Mouse (Mus musculus): ENCODE measurements at regions not wholly inside any gene's neighbourhood (a gene's known extent, or its start where the extent isn't known, plus 50 kb on each side); places are given as distances from the start of the nearest gene placed in this dataset.
A peak's percentile ranks its signal among the peaks of the same experiment; 100 is the strongest.

- Histone ChIP-seq H3K79me2 (replicated peaks; ENCODE audit: control insufficient read depth, extremely low read depth, insufficient read depth, poor library complexity, severe bottlenecking) (no peaks in the 10 kb centered on the region), H3K27ac (ENCODE audit: insufficient read depth, low read depth) (peak overlapping the region; percentile 97), H3K4me3 (replicated peaks in 1 of 3; ENCODE audit: low read depth in 2 of 3, low read length in 2 of 3, poor library complexity in 1 of 3) (peak overlapping the region in 1 of 3 experiments; percentile 29), H3K4me1 (ENCODE audit: control insufficient read depth in 1 of 2, insufficient read depth in 2 of 2) (peaks cover 56 to 90% of the 10 kb centered on the region in 2 experiments), H3K9me3 (replicated peaks; ENCODE audit: low read length) (no peaks in the 10 kb centered on the region), H3K9ac (ENCODE audit: insufficient read depth, low read depth) (no peak overlapping the region), H3K27me3 (replicated peaks) (no peaks in the 10 kb centered on the region), H3K4me2 (ENCODE audit: insufficient read depth, low read depth, poor library complexity, severe bottlenecking) (peak overlapping the region; percentile 33), H3K36me3 (replicated peaks in 1 of 2; ENCODE audit: control insufficient read depth in 1 of 2, insufficient read depth in 1 of 2, low read length in 1 of 2) (peaks cover 0 to 2% of the 10 kb centered on the region in 2 experiments)
- in situ Hi-C loops (cut with MboI; ENCODE audit: low pct_ligation_motif_present, low pct_unique_long_range_greater_than_20kb, low sequenced_read_pairs) = no loop called here
- DNase-seq (ENCODE audit: extremely low read depth) = peak; percentile 91
- dilution Hi-C loops (cut with MboI; ENCODE audit: extremely low pct_ligation_motif_present, extremely low pct_unique_long_range_greater_than_20kb, low sequenced_read_pairs) = no loop called here
- TF ChIP-seq NELFE (IDR thresholded peaks at IDR 0.05; ENCODE audit: low read depth, low read length) (no peak), ZNF384 (IDR thresholded peaks at IDR 0.05; ENCODE audit: low read depth, low read length) (no peak; the same call in 1 of the 2 replicates), POLR2AphosphoS2 (IDR thresholded peaks at IDR 0.05; ENCODE audit: low read depth, low read length) (no peak), E2F4 (IDR thresholded peaks at IDR 0.05; ENCODE audit: insufficient replicate concordance, low read depth, low read length) (no peak), MAFK (IDR thresholded peaks at IDR 0.05; ENCODE audit: insufficient replicate concordance, low read length) (peak; percentile 74), RCOR1 (conservative IDR thresholded peaks at IDR 0.05; ENCODE audit: low read depth, low read length) (peak; percentile 87), TCF12 (IDR thresholded peaks at IDR 0.05; ENCODE audit: low read depth, low read length) (peak; percentile 91), JUN (IDR thresholded peaks at IDR 0.05; ENCODE audit: insufficient read depth, low read depth, low read length) (no peak; the same call in 1 of the 2 replicates), ZKSCAN1 (IDR thresholded peaks at IDR 0.05; ENCODE audit: borderline replicate concordance, low read depth, low read length) (no peak), MAX (IDR thresholded peaks at IDR 0.05; ENCODE audit: low read length) (no peak), UBTF (IDR thresholded peaks at IDR 0.05; ENCODE audit: low read depth, low read length) (peak; percentile 71; the same call in 1 of the 2 replicates), ZC3H11A (IDR thresholded peaks at IDR 0.05; ENCODE audit: low read depth, low read length) (no peak), SMC3 (IDR thresholded peaks at IDR 0.05; ENCODE audit: low read depth, low read length) (no peak; the same call in 1 of the 2 replicates), PAX5 (IDR thresholded peaks at IDR 0.05; ENCODE audit: low read length) (no peak), CTCF (conservative IDR thresholded peaks at IDR 0.05 in 1 of 2, IDR thresholded peaks at IDR 0.05 in 1 of 2; ENCODE audit: low read depth in 2 of 2, low read length in 2 of 2) (no peak), GABPA (IDR thresholded peaks at IDR 0.05; ENCODE audit: insufficient replicate concordance, low read depth, low read length) (no peak), EP300 (IDR thresholded peaks at IDR 0.05; ENCODE audit: low read length) (peak; percentile 84), KAT2A (IDR thresholded peaks at IDR 0.05; ENCODE audit: insufficient replicate concordance, low read length) (no peak), MEF2A (IDR thresholded peaks at IDR 0.05; ENCODE audit: borderline replicate concordance, low read depth, low read length) (peak; percentile 92; the same call in 1 of the 2 replicates), ELF1 (IDR thresholded peaks at IDR 0.05; ENCODE audit: low read depth, low read length) (peak; percentile 11; the same call in 1 of the 2 replicates), USF1 (IDR thresholded peaks at IDR 0.05; ENCODE audit: low read depth, low read length) (no peak), JUND (conservative IDR thresholded peaks at IDR 0.05; ENCODE audit: low read depth, low read length) (peak; percentile 69), NRF1 (IDR thresholded peaks at IDR 0.05; ENCODE audit: low read depth, low read length) (no peak), IRF4 (IDR thresholded peaks at IDR 0.05; ENCODE audit: low read depth, low read length) (peak; percentile 85; the same call in 1 of the 2 replicates), ETS1 (conservative IDR thresholded peaks at IDR 0.05; ENCODE audit: low read depth, low read length) (peak; percentile 98), POLR2A (IDR thresholded peaks at IDR 0.05; ENCODE audit: low read depth, low read length) (0 out of 2 replicates have a peak, but pooled peaks have one; percentile 26), RAD21 (IDR thresholded peaks at IDR 0.05; ENCODE audit: low read depth, low read length) (peak; percentile 7), HCFC1 (IDR thresholded peaks at IDR 0.05; ENCODE audit: low read depth, low read length) (peak; percentile 25), TBP (conservative IDR thresholded peaks at IDR 0.05; ENCODE audit: low read depth, low read length) (0 out of 2 replicates have a peak, but pooled peaks have one; percentile 49), MYC (IDR thresholded peaks at IDR 0.05; ENCODE audit: low read depth, low read length) (peak; percentile 83; the same call in 1 of the 2 replicates), MXI1 (IDR thresholded peaks at IDR 0.05; ENCODE audit: low read depth, low read length) (no peak; the same call in none of the 2 replicates), SIN3A (IDR thresholded peaks at IDR 0.05; ENCODE audit: low read length) (no peak), ZMIZ1 (IDR thresholded peaks at IDR 0.05; ENCODE audit: low read depth, low read length) (no peak), MAZ (IDR thresholded peaks at IDR 0.05; ENCODE audit: low read depth, low read length) (peak; percentile 58; the same call in 1 of the 2 replicates), USF2 (conservative IDR thresholded peaks at IDR 0.05; ENCODE audit: low read depth, low read length) (no peak), CHD1 (IDR thresholded peaks at IDR 0.05; ENCODE audit: low read depth, low read length) (no peak), BHLHE40 (IDR thresholded peaks at IDR 0.05; ENCODE audit: low read depth, low read length) (peak; percentile 94), CHD2 (IDR thresholded peaks at IDR 0.05; ENCODE audit: low read length) (peak; percentile 69)
Observed at GRCm38 (mm10) chr19:53441449-53442131, 51.2 kb upstream of the Smndc1 start.
